Mouse (Mus musculus) embryonic facial prominence, embryonic 11.5 days (tissue): ENCODE results near the gene Tek. TPM values are rescaled to one million over a fixed set of nuclear protein-coding genes. Genes with fewer than 3 reads are reported as not detected.

Experiments used
- ATAC-seq: fragments of 200-750 bp; cut with Nextera tagmentation; replicated peaks from 2 replicates; pipeline ENCODE4 v1.8.0; 2017; ENCODE audit warnings: low read depth; ENCODE audit not compliant: insufficient number of reproducible peaks, low FRiP score, low TSS enrichment
- DNase-seq: peaks from one replicate; pipeline ENCODE4 v3.0.0-alpha.2; 2015; ENCODE audit warnings: low spot score
- H3K27ac ChIP-seq: fragments of 300-500 bp; sonication (generic); replicated peaks from 2 replicates; pipeline ENCODE4 v1.5.1; 2014; ENCODE audit warnings: mild to moderate bottlenecking, low read depth, low read length, control low read depth
- H3K27me3 ChIP-seq: fragments of 300-500 bp; sonication (generic); 2 replicates; pipeline ENCODE4 v1.6.1; 2014; ENCODE audit warnings: mild to moderate bottlenecking, low read length, moderate library complexity, mixed read lengths; ENCODE audit not compliant: control insufficient read depth, insufficient read depth
- H3K36me3 ChIP-seq: fragments of 300-500 bp; sonication (generic); replicated peaks from 2 replicates; pipeline ENCODE4 v1.6.1; 2014; ENCODE audit warnings: low read depth, mild to moderate bottlenecking, low read length, moderate library complexity, mixed read lengths; ENCODE audit not compliant: control insufficient read depth, insufficient read depth
- H3K4me1 ChIP-seq: fragments of 300-500 bp; sonication (generic); 2 replicates; pipeline ENCODE4 v1.6.1; 2014; ENCODE audit warnings: low read length, mixed read lengths; ENCODE audit not compliant: control insufficient read depth, insufficient read depth
- H3K4me2 ChIP-seq: fragments of 300-500 bp; sonication (generic); 2 replicates; pipeline ENCODE4 v1.6.1; 2014; ENCODE audit warnings: low read depth, mild to moderate bottlenecking, control low read depth, low read length, moderate library complexity
- H3K4me3 ChIP-seq: fragments of 300-500 bp; sonication (generic); 2 replicates; pipeline ENCODE4 v1.5.1; 2014; ENCODE audit warnings: low read depth, low read length, control low read depth
- H3K9ac ChIP-seq: fragments of 300-500 bp; sonication (generic); replicated peaks from 2 replicates; pipeline ENCODE4 v1.6.1; 2014; ENCODE audit warnings: mild to moderate bottlenecking, control low read depth, low read length
- H3K9me3 ChIP-seq: fragments of 300-500 bp; sonication (generic); replicated peaks from 2 replicates; pipeline ENCODE4 v1.6.1; 2016; ENCODE audit warnings: mild to moderate bottlenecking, low read length, inconsistent platforms, mixed read lengths; ENCODE audit not compliant: control insufficient read depth
- WGBS: fragments of 180-500 bp; shearing (Covaris S2); extraction: QIAGEN DNeasy Blood & Tissue Kit; methylation state at CpG from one replicate; pipeline ENCODE4 v1.1.7; 2014; 5-methylcytosine and 5-hydroxymethylcytosine counted together
- polyA plus RNA-seq: library from polyadenylated mRNA; unstranded; fragments of >200 nt; fragmentation: Nextera tagmentation; extraction: Ambion mirVana; gene quantifications from 2 replicates; pipeline ENCODE4 v1.2.1, GENCODE M21; 2014

Gene Tek
- polyA plus RNA-seq, 1 experiment from 2014 or later = 10.1 TPM

DNA sequence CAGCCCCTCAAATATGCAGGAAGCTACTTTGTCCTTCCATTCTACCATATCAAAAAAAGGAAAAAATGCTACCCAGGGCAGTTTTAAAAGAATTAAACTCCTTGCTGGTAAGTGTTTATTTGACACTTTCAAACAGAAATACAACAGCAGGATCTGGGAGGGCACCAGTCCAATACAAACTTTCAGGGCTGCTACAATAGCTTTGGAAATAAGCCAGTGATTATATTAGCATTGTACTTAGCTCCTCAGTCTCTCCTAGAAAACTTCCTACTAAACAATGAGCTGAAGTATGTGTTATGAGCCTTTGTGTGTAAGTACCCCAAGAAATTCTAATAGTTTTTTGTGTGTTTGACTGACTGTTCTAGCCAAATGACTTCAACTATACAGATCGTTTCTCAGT lies 87.8 kb downstream of the Tek start:
- Histone ChIP-seq H3K4me1 (no peaks in the 10 kb centered on the region), H3K9me3 (no peaks in the 10 kb centered on the region), H3K4me3 (no peak overlapping the region), H3K9ac (no peak overlapping the region), H3K27me3 (no peaks in the 10 kb centered on the region), H3K4me2 (no peak overlapping the region), H3K36me3 (no peaks in the 10 kb centered on the region), H3K27ac (no peak overlapping the region)
- WGBS = 83% methylated on average over 1 of the region's 1 CpGs
- DNase-seq (no peak), ATAC-seq (no peak)

DNA sequence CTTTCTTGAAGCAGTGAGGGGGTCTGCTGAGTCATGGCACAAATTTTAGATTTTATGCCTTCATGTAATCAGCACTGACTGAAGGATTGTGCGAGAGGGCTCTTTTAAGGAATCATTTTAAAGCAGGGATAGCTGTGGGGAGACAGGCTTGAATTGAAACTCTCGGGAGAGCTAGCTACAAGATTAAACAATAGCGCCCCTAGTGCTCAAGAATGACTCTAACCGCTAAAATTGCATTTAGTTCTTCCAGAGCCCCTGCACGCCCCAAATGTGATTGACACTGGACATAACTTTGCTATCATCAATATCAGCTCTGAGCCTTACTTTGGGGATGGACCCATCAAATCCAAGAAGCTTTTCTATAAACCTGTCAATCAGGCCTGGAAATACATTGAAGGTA lies 88.3 kb downstream of the Tek start:
- Histone ChIP-seq H3K9ac (no peak overlapping the region), H3K4me2 (no peak overlapping the region), H3K4me3 (no peak overlapping the region), H3K27me3 (no peaks in the 10 kb centered on the region), H3K4me1 (no peaks in the 10 kb centered on the region), H3K36me3 (no peaks in the 10 kb centered on the region), H3K27ac (no peak overlapping the region), H3K9me3 (no peaks in the 10 kb centered on the region)
- peak; percentile 60 for DNase-seq
- ATAC-seq = no peak
- WGBS = 33% methylated on average over 5 of the region's 5 CpGs

DNA sequence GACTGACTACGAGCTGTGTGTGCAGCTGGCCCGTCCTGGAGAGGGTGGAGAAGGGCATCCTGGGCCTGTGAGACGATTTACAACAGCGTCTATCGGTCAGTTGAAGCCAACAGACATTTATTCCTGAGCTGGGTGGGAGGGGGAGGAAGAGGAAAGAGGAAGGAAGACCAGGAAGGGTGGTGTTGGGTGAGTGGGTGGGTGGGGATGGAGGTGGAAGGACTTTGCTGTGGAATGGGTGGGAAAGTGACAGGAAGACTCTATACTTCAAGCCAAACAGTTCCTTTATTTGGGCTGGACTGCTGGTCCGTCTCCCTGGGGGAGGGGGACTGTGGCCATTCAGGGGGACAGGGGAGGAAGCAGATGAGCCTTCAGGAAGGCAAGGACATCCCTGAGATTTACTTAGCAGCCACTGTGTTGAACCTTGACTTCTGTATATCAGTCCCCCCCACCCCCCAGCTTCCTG lies 90.9 kb downstream of the Tek start:
- ATAC-seq (no peak), DNase-seq (no peak)
- Histone ChIP-seq H3K4me2 (no peak overlapping the region), H3K27ac (no peak overlapping the region), H3K27me3 (no peaks in the 10 kb centered on the region), H3K4me1 (no peaks in the 10 kb centered on the region), H3K36me3 (no peaks in the 10 kb centered on the region), H3K4me3 (no peak overlapping the region), H3K9me3 (no peaks in the 10 kb centered on the region), H3K9ac (no peak overlapping the region)
- WGBS = 71% methylated on average over 6 of the region's 6 CpGs

DNA sequence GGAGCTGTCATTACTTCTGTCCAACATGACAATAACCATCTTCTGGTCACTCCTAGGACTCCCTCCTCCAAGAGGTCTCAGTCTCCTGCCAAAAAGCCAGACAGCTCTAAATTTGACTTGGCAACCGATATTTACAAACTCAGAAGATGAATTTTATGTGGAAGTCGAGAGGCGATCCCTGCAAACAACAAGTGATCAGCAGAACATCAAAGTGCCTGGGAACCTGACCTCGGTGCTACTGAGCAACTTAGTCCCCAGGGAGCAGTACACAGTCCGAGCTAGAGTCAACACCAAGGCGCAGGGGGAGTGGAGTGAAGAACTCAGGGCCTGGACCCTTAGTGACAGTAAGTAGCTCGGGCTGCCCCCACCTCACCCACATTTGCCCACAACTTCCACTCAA lies 98.0 kb downstream of the Tek start:
- no peaks in the 10 kb centered on the region for H3K4me1 ChIP-seq
- no peak for ATAC-seq
- 66% methylated on average over 7 of the region's 7 CpGs for WGBS
- no peaks in the 10 kb centered on the region for H3K9me3 ChIP-seq
- no peak overlapping the region for H3K4me2 ChIP-seq
- no peak overlapping the region for H3K9ac ChIP-seq
- no peaks in the 10 kb centered on the region for H3K27me3 ChIP-seq
- DNase-seq = no peak
- H3K36me3 ChIP-seq = no peaks in the 10 kb centered on the region
- no peak overlapping the region for H3K27ac ChIP-seq
- H3K4me3 ChIP-seq = no peak overlapping the region

DNA sequence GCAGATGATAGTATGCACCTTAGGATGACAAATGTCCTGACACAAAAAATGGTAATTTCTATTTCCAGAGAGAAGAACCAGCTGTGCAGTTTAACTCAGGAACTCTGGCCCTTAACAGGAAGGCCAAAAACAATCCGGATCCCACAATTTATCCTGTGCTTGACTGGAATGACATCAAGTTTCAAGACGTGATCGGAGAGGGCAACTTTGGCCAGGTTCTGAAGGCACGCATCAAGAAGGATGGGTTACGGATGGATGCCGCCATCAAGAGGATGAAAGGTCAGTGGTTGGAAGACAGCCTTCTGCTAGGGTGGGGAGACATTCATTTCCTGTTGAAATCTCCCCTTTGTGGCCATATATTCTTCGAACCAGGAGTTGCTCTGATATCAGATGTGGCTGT lies 114.2 kb downstream of the Tek start:
- Histone ChIP-seq H3K4me2 (no peak overlapping the region), H3K4me1 (no peaks in the 10 kb centered on the region), H3K9me3 (no peaks in the 10 kb centered on the region), H3K9ac (no peak overlapping the region), H3K27ac (no peak overlapping the region), H3K4me3 (no peak overlapping the region), H3K27me3 (no peaks in the 10 kb centered on the region), H3K36me3 (no peaks in the 10 kb centered on the region)
- ATAC-seq (no peak), DNase-seq (no peak)
- 90% methylated on average over 7 of the region's 7 CpGs for WGBS

DNA sequence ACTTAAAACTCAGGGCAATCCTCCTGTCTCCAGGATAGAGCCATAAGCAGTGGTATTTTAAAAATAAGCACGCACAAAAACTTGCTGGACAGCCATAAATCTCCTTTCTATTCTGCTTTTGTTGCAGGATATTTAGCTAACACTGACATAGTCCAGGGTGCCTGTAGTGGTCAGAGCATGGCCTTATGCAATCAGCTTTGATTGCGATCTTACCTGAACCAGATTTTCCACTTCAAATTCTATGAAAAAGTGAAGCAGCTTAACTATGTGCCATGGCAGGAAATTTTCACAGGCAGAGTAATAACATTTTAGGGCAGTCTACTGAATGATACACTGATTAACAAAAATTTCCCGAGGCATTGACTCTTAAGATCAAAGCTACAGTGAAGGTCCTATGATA lies 115.2 kb downstream of the Tek start:
- no peak overlapping the region for H3K9ac ChIP-seq
- H3K27ac ChIP-seq = no peak overlapping the region
- H3K4me2 ChIP-seq = no peak overlapping the region
- H3K4me3 ChIP-seq = no peak overlapping the region
- no peaks in the 10 kb centered on the region for H3K4me1 ChIP-seq
- ATAC-seq (no peak), DNase-seq (no peak)
- H3K9me3 ChIP-seq = no peaks in the 10 kb centered on the region
- 81% methylated on average over 3 of the region's 3 CpGs for WGBS
- H3K36me3 ChIP-seq = no peaks in the 10 kb centered on the region
- H3K27me3 ChIP-seq = no peaks in the 10 kb centered on the region

DNA sequence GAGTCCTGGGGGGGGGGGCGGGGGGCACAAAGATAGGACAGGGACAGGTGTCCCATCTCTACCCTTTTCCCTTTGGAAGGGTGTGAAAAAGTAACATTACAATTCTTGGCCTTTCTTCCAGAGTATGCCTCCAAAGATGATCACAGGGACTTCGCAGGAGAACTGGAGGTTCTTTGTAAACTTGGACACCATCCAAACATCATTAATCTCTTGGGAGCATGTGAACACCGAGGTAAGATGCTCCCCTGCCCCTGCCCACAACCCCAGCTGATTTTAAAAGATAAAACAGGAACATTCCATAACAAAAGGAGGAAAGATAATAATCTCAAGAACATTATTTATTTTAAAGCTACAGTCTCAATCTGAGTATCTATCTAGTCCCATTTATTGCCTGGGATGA lies 116.1 kb downstream of the Tek start:
- Histone ChIP-seq H3K4me3 (no peak overlapping the region), H3K27ac (no peak overlapping the region), H3K9ac (no peak overlapping the region), H3K27me3 (no peaks in the 10 kb centered on the region), H3K4me2 (no peak overlapping the region), H3K36me3 (no peaks in the 10 kb centered on the region), H3K9me3 (no peaks in the 10 kb centered on the region), H3K4me1 (no peaks in the 10 kb centered on the region)
- ATAC-seq = no peak
- no peak for DNase-seq
- whole genome bisulfite sequencing = 85% methylated on average over 3 of the region's 3 CpGs

DNA sequence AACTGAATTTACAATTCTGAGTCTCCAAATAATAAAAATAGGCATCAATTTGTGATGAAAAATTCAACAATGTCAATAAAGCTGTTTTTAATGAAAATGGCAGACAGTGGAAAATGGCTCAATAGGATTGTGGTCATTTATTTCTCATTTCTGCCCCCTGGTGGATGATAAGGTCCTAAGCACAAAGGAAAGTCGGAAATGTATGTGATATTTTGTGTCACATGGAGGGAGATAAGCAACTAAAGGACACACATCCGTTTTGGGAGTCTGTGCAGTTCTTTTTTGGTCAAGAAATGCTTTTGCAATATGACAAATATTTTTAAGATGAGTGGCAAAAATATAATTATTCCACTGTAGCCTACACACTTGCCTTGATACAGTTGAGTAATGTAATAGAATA lies 161.7 kb downstream of the Tek start:
- Histone ChIP-seq H3K27ac (no peak overlapping the region), H3K9ac (no peak overlapping the region), H3K4me1 (no peaks in the 10 kb centered on the region), H3K9me3 (no peaks in the 10 kb centered on the region), H3K4me3 (no peak overlapping the region), H3K36me3 (no peaks in the 10 kb centered on the region), H3K4me2 (no peak overlapping the region), H3K27me3 (no peaks in the 10 kb centered on the region)
- DNase-seq = peak; percentile 63
- WGBS = 37% methylated on average over 2 of the region's 2 CpGs
- ATAC-seq = no peak
